Mouse (Mus musculus) left cerebral cortex, adult 2 months (tissue): Measurements from ENCODE around the gene Olfr51. TPM values are rescaled to one million over a fixed set of nuclear protein-coding genes. Genes with fewer than 3 reads are reported as not detected.
"Not testable (repeated sequence)": the region's sequence is repeated elsewhere in the genome, so short reads cannot be mapped to it uniquely, and the experiment has no call there.

Source experiments
- DNase-seq, 2 experiments: peaks; one replicate each; pipeline ENCODE4 v3.0.0; 2021 to 2022; ENCODE audit warnings: low spot score in 2 of 2, mixed read lengths in 1 of 2; ENCODE audit errors: extremely low spot score in 1 of 2
- H3K27ac ChIP-seq: fragments of 200-600 bp; 2 replicates; pipeline ENCODE4 v1.8.1; 2022
- H3K4me3 ChIP-seq: fragments of 200-600 bp; 2 replicates; pipeline ENCODE4 v1.8.1; 2022
- CTCF ChIP-seq: fragments of 200-600 bp; IDR thresholded peaks from 2 replicates; pipeline ENCODE4 v1.8.1; 2022; ENCODE audit warnings: antibody characterized with exemption, mild to moderate bottlenecking, moderate library complexity
- intact Hi-C: fragments of 180-260 bp; cut with DNase I; formaldehyde crosslinking; loops from one replicate; pipeline ENCODE4 v1.15.1; 2025
- long read RNA-seq, 2 experiments: library from polyadenylated mRNA; stranded (forward); transcript quantifications; one replicate each; pipeline ENCODE4 v2.0.0; 2021; ENCODE audit warnings: borderline mapping rate in 2 of 2
- total RNA-seq, 2 experiments: library from RNA; stranded (reverse); gene quantifications; 2 replicates each; pipeline ENCODE4 v1.2.3; 2021

Olfr51 gene
- not detected for total RNA-seq
- long read RNA-seq, experiment 1 = 0 reads
- long read RNA-seq, experiment 2 = 0 reads

DNA sequence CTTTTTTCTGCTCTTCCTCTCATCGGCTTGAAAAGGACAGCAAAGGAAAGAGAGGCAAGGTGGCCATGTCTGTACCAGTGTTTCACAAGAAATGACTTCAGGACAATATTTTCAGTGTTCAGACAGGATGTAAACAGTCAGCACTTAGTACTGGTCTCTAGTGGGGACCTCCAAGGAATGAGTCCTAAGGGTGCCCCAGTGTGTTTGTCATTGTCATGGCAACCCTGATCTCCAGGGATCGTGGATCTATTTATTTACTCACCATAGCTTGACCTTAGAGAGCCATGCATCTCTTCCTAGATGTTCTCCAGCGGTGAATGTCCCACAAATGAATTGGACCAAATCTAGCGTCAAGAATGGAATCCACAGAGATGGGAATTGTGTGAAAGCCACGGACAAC is at the start of gene Olfr51:
TSS of gene Olfr51 (plus strand) at position 301 of the 400 bp plus-strand sequence.
- DNase-seq = no peak
- intact Hi-C loops = no loop called here
- H3K4me3 ChIP-seq = no peak within 1 kb of the TSS
- no peak for TF ChIP-seq CTCF
- H3K27ac ChIP-seq = no peak within 1 kb of the TSS

DNA sequence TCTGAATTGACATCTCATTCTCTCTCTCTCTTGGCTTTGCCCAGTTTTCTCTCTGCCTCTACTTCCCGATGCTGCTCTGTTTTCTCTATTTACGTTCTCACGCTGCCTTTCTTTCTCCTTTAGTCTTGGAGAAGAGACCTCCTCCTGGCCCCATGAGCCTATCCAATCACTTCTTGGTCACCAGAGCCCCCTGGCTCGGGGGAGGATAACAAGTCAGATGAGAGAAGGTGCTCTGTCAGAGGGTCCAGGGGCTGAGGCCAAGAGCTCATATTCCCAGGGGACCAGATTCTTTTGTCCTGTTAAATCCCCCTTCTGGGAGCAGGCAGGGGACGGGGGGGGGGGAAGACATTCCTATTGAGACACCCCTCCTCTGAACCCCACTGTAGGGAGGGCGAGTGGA is 49.7 kb upstream of the Olfr51 start, which contains the start of gene Prop1:
TSS of gene Prop1 (minus strand) at position 101 of the 400 bp plus-strand sequence.
- no peak for DNase-seq
- Histone ChIP-seq H3K4me3 (no peak within 1 kb of the TSS), H3K27ac (no peak within 1 kb of the TSS)
- no peak for TF ChIP-seq CTCF
- intact Hi-C loops = no loop called here

DNA sequence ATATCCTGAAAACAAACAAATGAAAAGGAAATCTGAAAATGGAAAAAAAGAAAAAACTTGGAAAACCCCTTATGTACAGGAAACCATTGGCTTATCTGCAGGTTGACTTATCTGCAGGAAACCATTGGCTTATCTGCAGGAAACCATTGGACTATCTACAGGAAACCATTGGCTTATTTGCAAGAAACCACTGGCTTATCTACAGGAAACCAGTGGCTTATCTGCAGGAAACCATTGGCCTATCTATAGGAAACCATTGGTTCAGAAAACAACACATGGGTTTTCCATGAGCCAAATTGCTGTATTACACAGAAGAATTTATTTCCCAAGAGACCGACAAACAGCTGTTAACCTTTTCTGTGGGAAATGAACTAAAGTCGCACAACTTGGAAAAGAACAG is 38.5 kb upstream of the Olfr51 start:
- no peak for DNase-seq
- intact Hi-C loops = no loop called here
- Histone ChIP-seq H3K27ac (no peak overlapping the region), H3K4me3 (no peak overlapping the region)
- no peak for TF ChIP-seq CTCF

DNA sequence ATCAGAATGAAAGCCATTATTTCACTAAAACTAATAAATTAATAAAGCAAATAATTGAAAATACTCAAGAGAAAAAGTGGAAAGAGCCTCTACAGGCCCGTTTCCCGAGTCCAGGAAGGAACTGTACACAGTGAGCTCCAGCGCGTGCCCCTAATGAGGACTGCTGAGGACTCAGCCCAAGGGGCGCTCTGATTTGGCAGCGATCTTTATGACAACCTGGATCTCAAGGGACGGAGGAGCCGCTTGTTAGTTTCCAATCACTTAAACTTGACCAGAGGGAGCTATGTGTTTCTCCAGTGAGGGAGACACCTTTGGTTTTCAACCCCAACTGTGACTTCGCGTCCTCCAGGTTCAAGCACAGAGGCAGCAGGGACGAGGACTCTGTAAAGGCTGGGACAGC is 37.2 kb upstream of the Olfr51 start, which contains the start of gene Olfr1378:
TSS of gene Olfr1378 (plus strand) at position 301 of the 400 bp plus-strand sequence.
- TF ChIP-seq CTCF = no peak
- intact Hi-C loops = no loop called here
- Histone ChIP-seq H3K4me3 (no peak within 1 kb of the TSS), H3K27ac (no peak within 1 kb of the TSS)
- DNase-seq = no peak

DNA sequence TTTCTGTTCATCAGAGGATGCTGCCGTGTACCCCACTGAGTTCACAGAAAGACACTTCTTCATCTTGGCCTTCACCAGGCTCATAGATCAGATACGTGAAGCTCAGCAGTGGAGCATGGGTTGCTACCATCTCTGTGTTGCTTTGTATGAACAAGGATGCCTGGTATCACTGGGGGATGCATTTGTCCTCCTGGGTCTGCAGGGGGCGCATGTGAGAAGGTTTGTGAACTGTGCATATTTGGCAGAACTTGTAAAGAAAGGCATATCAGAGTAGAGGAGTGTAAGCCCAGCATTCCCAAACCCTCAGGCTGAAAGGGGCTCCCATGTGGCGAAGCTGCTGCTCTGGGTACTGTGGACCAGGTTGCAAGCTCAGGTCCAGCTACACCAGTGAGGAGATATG is 26.2 kb upstream of the Olfr51 start:
- Histone ChIP-seq H3K4me3 (no peak overlapping the region), H3K27ac (no peak overlapping the region)
- no peak; the same call in 1 of the 2 replicates for TF ChIP-seq CTCF
- no peak for DNase-seq
- intact Hi-C loops = no loop called here

DNA sequence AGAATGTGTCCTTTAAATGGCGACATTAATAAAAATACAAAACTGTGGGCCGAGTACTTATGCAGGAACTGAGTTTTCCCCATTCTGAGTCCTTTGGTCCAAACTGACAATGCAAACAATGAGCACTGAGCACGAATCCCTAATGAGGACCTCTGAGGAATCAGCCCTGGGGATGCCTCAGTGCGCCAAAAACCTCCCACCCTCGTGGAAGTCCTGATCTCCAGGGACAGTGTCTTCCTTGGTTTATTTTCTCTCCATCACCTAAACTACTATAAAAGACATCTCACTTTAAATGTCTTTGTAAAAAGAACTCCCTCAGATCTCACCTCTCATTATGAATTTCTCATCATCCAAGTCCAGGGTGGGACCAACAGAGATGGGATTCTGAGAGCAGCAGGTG is 21.7 kb upstream of the Olfr51 start, which contains the start of gene Olfr1377:
TSS of gene Olfr1377 (plus strand) at position 301 of the 400 bp plus-strand sequence.
- Histone ChIP-seq H3K27ac (no peak within 1 kb of the TSS), H3K4me3 (no peak within 1 kb of the TSS)
- DNase-seq = no peak
- intact Hi-C loops = no loop called here
- no peak for TF ChIP-seq CTCF

DNA sequence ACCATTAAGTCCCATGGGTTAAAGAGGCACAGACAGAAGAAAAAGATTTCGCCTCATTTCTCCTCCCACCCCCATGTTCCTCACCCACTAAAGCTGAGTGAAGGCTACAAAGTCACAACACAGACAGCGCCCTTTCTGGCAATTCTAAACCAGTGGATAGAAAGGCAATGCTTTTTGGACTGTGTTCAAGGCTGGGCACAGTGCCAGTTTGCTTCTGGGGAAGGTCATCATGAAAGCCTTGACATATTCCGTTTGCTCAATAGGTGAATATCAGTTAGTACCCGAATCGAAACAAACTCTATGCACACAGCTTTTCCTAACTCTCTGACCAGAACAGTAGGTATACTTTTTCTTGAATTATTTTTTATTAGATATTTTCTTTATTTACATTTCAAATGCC is 8.4 kb downstream of the Olfr51 start:
- no peak for DNase-seq
- TF ChIP-seq CTCF = no peak
- intact Hi-C loops = no loop called here
- H3K4me3 ChIP-seq = no peak overlapping the region
- H3K27ac ChIP-seq = no peak overlapping the region

DNA sequence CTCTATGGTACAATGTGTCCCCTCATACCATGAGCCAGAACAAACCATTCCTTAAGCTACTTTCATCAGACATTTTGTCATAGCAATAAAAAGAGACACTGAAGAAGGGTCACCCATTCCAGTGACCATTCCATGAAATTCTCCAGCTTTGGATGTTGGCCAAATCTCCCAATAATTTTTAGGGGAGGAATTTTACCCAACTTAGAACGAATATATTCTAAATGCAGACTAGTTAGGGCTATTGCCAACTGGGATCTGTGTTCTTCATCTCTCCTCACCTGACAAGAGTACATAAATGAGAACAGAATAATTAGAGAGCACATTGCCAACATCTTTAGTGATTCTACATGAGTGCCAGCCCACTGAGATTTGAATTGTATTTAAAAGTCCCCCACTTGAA is 10.5 kb downstream of the Olfr51 start, which contains the start of gene Olfr54:
TSS of gene Olfr54 (plus strand) at position 301 of the 400 bp plus-strand sequence.
- DNase-seq = no peak
- Histone ChIP-seq H3K4me3 (no peak within 1 kb of the TSS), H3K27ac (no peak within 1 kb of the TSS)
- TF ChIP-seq CTCF = no peak
- intact Hi-C loops = no loop called here

DNA sequence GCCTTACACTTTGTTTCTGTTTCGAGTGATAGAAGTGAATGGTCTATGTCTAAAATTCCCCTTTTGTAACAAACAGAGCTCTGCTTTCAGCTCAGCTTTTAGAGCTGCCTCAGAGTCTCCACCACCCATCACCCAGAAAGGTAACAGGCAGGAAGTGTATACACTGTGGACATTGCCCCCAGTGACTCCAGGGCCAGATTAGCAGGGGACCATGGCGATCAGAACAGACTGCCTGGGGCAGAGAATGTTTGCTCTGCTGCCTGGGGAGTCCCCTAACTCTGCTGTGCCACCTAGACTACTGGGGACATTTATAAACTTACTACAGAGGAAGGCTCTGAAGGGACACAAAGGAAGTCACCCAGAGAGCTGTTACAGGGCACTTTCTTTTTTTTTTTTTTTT is 12.9 kb downstream of the Olfr51 start:
- Histone ChIP-seq H3K27ac (no peak overlapping the region), H3K4me3 (no peak overlapping the region)
- TF ChIP-seq CTCF = no peak
- intact Hi-C loops = no loop called here
- DNase-seq = no peak

DNA sequence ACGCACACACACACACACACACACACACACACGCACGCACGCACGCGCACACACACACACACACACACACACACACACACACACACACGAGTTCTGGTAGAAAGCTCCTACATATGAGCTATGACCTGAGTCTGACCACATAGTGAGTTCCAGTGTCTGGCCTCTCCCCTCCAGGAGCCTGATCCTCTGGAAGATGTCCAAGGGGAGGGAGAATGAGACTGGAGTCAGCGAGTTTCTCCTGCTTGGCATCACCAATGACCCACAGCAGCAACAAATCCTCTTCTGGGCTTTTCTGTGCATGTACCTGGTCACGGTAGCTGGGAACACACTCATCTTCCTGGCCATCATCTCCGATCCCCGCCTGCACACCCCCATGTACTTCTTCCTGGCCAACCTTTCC is 23.4 kb downstream of the Olfr51 start:
- H3K27ac ChIP-seq, DNase-seq, H3K4me3 ChIP-seq, intact Hi-C loops: not testable (repeated sequence)

DNA sequence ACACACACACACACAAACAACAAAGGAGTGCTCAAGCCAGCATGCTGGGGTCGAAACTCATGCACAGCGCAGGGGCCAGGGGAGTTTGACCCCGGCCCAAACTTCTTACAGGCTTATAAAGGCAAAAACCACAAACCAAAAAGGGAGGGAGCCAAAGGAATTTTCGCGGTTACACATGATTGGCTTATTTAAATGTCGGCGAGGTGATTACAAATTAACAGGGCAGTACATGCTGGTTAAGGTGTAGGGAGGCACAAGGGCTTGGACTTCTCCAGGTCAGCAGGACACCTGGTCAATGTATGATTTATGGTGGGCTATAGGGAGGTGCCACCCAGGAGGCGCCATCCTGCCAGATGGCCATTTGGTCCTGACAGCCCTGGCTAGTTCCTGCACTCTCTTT is 26.0 kb downstream of the Olfr51 start:
- DNase-seq, intact Hi-C loops, H3K4me3 ChIP-seq, H3K27ac ChIP-seq: not testable (repeated sequence)

DNA sequence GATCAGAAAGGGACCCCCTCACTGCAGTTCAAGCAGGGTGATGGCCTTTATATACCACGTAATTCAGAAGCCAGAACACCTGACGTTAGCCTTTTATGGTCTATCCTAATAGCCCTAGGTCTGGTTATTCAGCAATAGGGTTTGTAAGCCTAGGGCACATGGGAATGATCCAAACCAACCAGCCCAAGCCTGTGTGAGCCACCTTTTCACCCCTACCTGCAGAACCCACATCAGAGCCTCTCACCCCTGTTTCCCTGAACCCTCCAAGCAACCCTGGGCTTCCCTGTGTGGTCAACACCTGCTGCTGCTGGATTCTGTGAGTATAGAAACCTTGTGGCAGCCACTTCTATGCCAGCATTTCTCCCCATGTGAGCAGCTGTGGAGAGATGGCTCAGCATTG is 26.8 kb downstream of the Olfr51 start:
- H3K27ac ChIP-seq = no peak overlapping the region
- no peak for DNase-seq
- no peak for TF ChIP-seq CTCF
- no peak overlapping the region for H3K4me3 ChIP-seq
- intact Hi-C loops = no loop called here

DNA sequence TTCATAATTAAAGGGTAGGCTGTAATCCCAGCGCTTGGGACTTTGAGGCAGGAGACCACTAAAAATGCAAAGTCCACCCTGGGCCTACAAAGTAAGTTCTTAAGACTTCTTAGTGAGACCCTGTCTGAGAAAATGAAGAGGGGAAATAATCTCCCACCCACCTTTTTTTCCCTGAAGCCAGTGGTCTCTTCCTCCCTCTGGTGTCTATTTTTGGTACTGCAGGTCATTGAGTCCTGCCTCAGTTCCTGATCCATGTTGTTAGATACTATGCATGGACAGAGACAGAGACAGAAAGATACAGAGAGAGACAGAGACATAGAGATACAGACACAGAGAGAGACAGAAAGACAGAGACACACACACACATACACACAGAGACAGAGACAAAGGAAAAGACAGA is 29.5 kb downstream of the Olfr51 start:
- Histone ChIP-seq H3K4me3 (no peak overlapping the region), H3K27ac (no peak overlapping the region)
- DNase-seq = no peak
- TF ChIP-seq CTCF = peak; percentile 87
- intact Hi-C loops = loop anchor here (1.0 kb wide), 1 partner anchor 93 kb away; no protein-coding TSS in a partner anchor

DNA sequence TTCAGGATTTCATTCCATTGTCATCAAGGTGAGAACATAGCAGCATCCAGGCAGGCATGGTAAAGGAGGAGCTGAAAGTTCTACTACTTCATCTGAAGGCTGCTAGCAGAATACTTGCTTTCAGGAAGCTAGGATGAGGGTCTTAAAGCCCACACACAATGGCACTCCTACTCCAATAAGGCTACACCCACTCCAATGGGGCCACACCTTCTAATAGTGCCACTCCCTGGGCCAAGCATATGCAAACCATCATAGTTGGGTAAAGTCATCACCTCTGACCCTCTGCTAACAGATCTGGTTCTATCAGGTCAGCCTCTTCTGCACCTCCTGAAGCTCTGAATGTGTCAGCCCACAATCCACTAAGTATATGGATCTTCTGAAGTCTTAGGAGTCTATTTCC is 30.7 kb downstream of the Olfr51 start:
- H3K27ac ChIP-seq, H3K4me3 ChIP-seq, DNase-seq, intact Hi-C loops: not testable (repeated sequence)
